Mouse (Mus musculus) lung, postnatal 0 days (tissue): ENCODE measurements around the gene Usp34.
A peak's percentile ranks its signal among the peaks of the same experiment; 100 is the strongest.

Source experiments
- CTCF ChIP-seq: IDR thresholded peaks from 2 replicates; pipeline ENCODE4 v1.5.1; 2016; ENCODE audit warnings: antibody characterized with exemption, mild to moderate bottlenecking
- EP300 ChIP-seq: IDR thresholded peaks from 2 replicates; pipeline ENCODE4 v1.6.1; 2016; ENCODE audit warnings: antibody characterized with exemption, mild to moderate bottlenecking, control low read depth

GRCm38 (mm10) chr11:23271770-23272724 is 34.6 kb upstream of the Usp34 start:
- TF ChIP-seq CTCF = peak; percentile 74
- TF ChIP-seq EP300 = no peak
